Mouse (Mus musculus): ENCODE results near the gene Sec24c.
"Not testable (repeated sequence)": the region's sequence is repeated elsewhere in the genome, so short reads cannot be mapped to it uniquely, and the experiment has no call there.

Gene Sec24c

GRCm38 (mm10) chr14:20674064-20674833 is at the start of gene Sec24c:
Gene Sec24c, plus strand, starts transcription at chr14:20674308.
- in situ Hi-C loops (cut with MboI, MseI): no loop called here

- in situ Hi-C loops (cut with MboI, MseI): no loop called here
Measured at GRCm38 (mm10) chr14:20626447-20626846, 47.7 kb upstream of the Sec24c start.

GRCm38 (mm10) chr14:20626971-20627370 is 47.1 kb upstream of the Sec24c start:
- in situ Hi-C loops (cut with MboI, MseI): no loop called here

- in situ Hi-C loops (cut with MboI, MseI): no loop called here
Measured at GRCm38 (mm10) chr14:20631253-20631652, 42.9 kb upstream of the Sec24c start.

- in situ Hi-C loops (cut with MboI, MseI): no loop called here
Measured at GRCm38 (mm10) chr14:20635546-20635945, 38.6 kb upstream of the Sec24c start.

GRCm38 (mm10) chr14:20636968-20637367 is 37.1 kb upstream of the Sec24c start:
- in situ Hi-C loops (cut with MboI, MseI): not testable (repeated sequence)

GRCm38 (mm10) chr14:20637818-20638574 is 36.1 kb upstream of the Sec24c start:
- in situ Hi-C loops (cut with MboI, MseI): no loop called here

- in situ Hi-C loops (cut with MboI, MseI): no loop called here
Measured at GRCm38 (mm10) chr14:20638702-20639101, 35.4 kb upstream of the Sec24c start.

- in situ Hi-C loops (cut with MboI, MseI): no loop called here
Measured at GRCm38 (mm10) chr14:20639918-20640619, 34.0 kb upstream of the Sec24c start.

- in situ Hi-C loops (cut with MboI, MseI): no loop called here
Measured at GRCm38 (mm10) chr14:20640644-20641437, 33.3 kb upstream of the Sec24c start, which contains the start of gene Usp54. Gene Usp54, minus strand, starts transcription at chr14:20641063.

- in situ Hi-C loops (cut with MboI, MseI): no loop called here
Measured at GRCm38 (mm10) chr14:20641438-20641875, 32.7 kb upstream of the Sec24c start.

- in situ Hi-C loops (cut with MboI, MseI): no loop called here
Measured at GRCm38 (mm10) chr14:20645547-20645946, 28.6 kb upstream of the Sec24c start.

GRCm38 (mm10) chr14:20646381-20646780 is 27.7 kb upstream of the Sec24c start:
- in situ Hi-C loops (cut with MboI, MseI): no loop called here

GRCm38 (mm10) chr14:20651000-20651399 is 23.1 kb upstream of the Sec24c start:
- in situ Hi-C loops (cut with MboI, MseI): loop anchor here in 1 of 2 experiments (5.0 kb wide), 1 partner anchor 249 kb away; no protein-coding TSS in a partner anchor

GRCm38 (mm10) chr14:20651722-20652256 is 22.3 kb upstream of the Sec24c start:
- in situ Hi-C loops (cut with MboI, MseI): loop anchor here in 1 of 2 experiments (5.0 kb wide), 1 partner anchor 249 kb away; no protein-coding TSS in a partner anchor

GRCm38 (mm10) chr14:20654690-20655421 is 19.3 kb upstream of the Sec24c start:
- in situ Hi-C loops (cut with MboI, MseI): loop anchor here (5.0 kb wide), 2 partner anchors 78 to 253 kb away; no protein-coding TSS in a partner anchor

- in situ Hi-C loops (cut with MboI, MseI): loop anchor here (5.0 kb wide), 1 partner anchor 78 kb away; no protein-coding TSS in a partner anchor
Measured at GRCm38 (mm10) chr14:20655731-20656130, 18.4 kb upstream of the Sec24c start.

GRCm38 (mm10) chr14:20656361-20656760 is 17.7 kb upstream of the Sec24c start, which contains the start of gene Myoz1:
Gene Myoz1, minus strand, starts transcription at chr14:20656540.
- in situ Hi-C loops (cut with MboI, MseI): loop anchor here (5.0 kb wide), 1 partner anchor 79 kb away; no protein-coding TSS in a partner anchor

GRCm38 (mm10) chr14:20658326-20658725 is 15.8 kb upstream of the Sec24c start:
- in situ Hi-C loops (cut with MboI, MseI): loop anchor here (5.0 kb wide), 1 partner anchor 81 kb away; no protein-coding TSS in a partner anchor

Data from T-helper 17 cell (primary cell).